Comparison of ENCODE assay signal across 13 mouse cellular contexts in the genomic region with DNA sequence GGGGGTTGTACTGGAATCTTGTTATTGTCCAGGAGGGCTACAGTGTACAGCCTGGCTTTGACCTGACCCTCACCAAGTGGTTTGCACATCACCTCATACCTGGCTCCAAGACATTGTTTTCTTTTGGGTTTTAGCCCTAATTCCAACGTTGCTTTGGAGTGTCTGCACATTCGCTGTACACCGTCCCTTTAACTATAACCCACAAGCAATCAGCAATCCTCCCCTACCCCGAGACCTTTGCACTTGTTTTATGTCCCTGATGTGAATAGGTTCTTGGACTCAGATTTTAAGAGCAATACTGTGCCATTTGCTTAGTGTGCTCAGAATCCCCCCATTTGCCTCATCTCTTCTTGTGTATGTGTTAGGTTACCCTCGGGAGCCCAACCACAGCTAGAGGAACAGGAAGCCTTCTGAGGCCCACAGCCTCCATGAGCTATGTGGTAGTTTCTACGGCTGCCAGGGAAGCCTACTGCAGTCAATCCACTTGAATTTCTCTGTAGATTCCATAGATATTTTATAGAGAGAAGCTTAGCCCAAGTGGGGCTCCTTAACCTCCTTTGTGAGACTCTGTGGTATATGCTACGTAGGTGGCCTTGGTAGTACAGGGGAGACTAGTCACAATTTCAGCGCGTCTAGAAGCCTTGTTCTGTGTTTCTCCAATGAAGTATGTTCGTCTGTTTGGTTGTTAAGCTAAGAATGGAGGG.
DNase-seq lines count a peak whose midpoint lies in the region; ATAC-seq and TF ChIP-seq lines count a peak whose summit lies in the region.
"Had no signal": no experiment of that assay in that cellular context is flagged by ENCODE, and none has a peak within 500 bp of the region (broad histone marks: within the 10 kb centered on the region; RNA-seq: fewer than 3 reads in every experiment).

No protein-coding gene starts in this region.

- H3K9me3 ChIP-seq in heart, embryonic 11.5 days (replicated peaks; ENCODE audit: control insufficient read depth, low read length), result no peaks in the 10 kb centered on the region
- no peaks in the 10 kb centered on the region for H3K9me3 ChIP-seq in midbrain, embryonic 13.5 days
- no peaks in the 10 kb centered on the region for H3K9me3 ChIP-seq in midbrain, embryonic 10.5 days (replicated peaks)
- H3K9me3 ChIP-seq in hindbrain, embryonic 14.5 days (ENCODE audit: control insufficient read depth, low read length), result no peaks in the 10 kb centered on the region

- intact Hi-C loops in heart, postnatal 25 days (cut with DNase I), result no loop called here

- H3K27ac ChIP-seq in heart, embryonic 11.5 days (ENCODE audit: low read depth, low read length), result peak overlapping the region; percentile 24; the same call in 1 of the 2 replicates
- H3K27ac ChIP-seq in midbrain, embryonic 13.5 days, result peak overlapping the region; percentile 35; the same call in 1 of the 2 replicates
- H3K27ac ChIP-seq in midbrain, embryonic 10.5 days (replicated peaks), result no peak overlapping the region
- peak overlapping the region; percentile 74 for H3K27ac ChIP-seq in hindbrain, embryonic 14.5 days
- H3K27ac ChIP-seq in olfactory bulb, adult 2 months (ENCODE audit: insufficient read depth, low read depth, low read length), result peak overlapping the region; percentile 33

- no peak for TF ChIP-seq CTCF in olfactory bulb, adult 2 months (IDR thresholded peaks at IDR 0.05; ENCODE audit: insufficient read depth, low read depth, low read length)

- no peak overlapping the region for H3K4me2 ChIP-seq in heart, embryonic 11.5 days
- no peak overlapping the region for H3K4me2 ChIP-seq in midbrain, embryonic 13.5 days (replicated peaks)
- no peak overlapping the region for H3K4me2 ChIP-seq in hindbrain, embryonic 14.5 days (replicated peaks)
- H3K4me2 ChIP-seq: liver, embryonic 11.5 days had no signal

- no peak for TF ChIP-seq POLR2A in olfactory bulb, adult 2 months (IDR thresholded peaks at IDR 0.05; ENCODE audit: insufficient read depth, low read depth, low read length)

- no peak for ATAC-seq in heart, embryonic 11.5 days (replicated peaks; ENCODE audit: insufficient number of reproducible peaks, low FRiP score, low TSS enrichment)
- no peak for ATAC-seq in midbrain, embryonic 13.5 days
- no peak for ATAC-seq in hindbrain, embryonic 14.5 days (ENCODE audit: low FRiP score)

- WGBS in heart, embryonic 11.5 days (ENCODE audit: insufficient replicate concordance), result 68% methylated on average over 10 of the region's 10 CpGs
- WGBS in midbrain, embryonic 13.5 days, result 75% methylated on average over 10 of the region's 10 CpGs
- WGBS in midbrain, embryonic 10.5 days, result 86% methylated on average over 10 of the region's 10 CpGs
- 74% methylated on average over 10 of the region's 10 CpGs for WGBS in hindbrain, embryonic 14.5 days
- 70% methylated on average over 10 of the region's 10 CpGs for WGBS in olfactory bulb, adult 2 months

- H3K4me3 ChIP-seq in heart, embryonic 11.5 days (ENCODE audit: low read depth, low read length), result no peak overlapping the region
- no peak overlapping the region for H3K4me3 ChIP-seq in midbrain, embryonic 13.5 days (replicated peaks)
- H3K4me3 ChIP-seq in midbrain, embryonic 10.5 days, result no peak overlapping the region
- no peak overlapping the region for H3K4me3 ChIP-seq in hindbrain, embryonic 14.5 days (replicated peaks; ENCODE audit: low read length)
- no peak overlapping the region for H3K4me3 ChIP-seq in olfactory bulb, adult 2 months (ENCODE audit: insufficient read depth, low read depth, low read length)
- H3K4me3 ChIP-seq: erythroblast, embryonic 14.5 days; heart, adult 2 months had no signal

- H3K27me3 ChIP-seq in heart, embryonic 11.5 days (ENCODE audit: control insufficient read depth, insufficient read depth, low read length), result no peaks in the 10 kb centered on the region
- H3K27me3 ChIP-seq in midbrain, embryonic 13.5 days, result no peaks in the 10 kb centered on the region
- no peaks in the 10 kb centered on the region for H3K27me3 ChIP-seq in midbrain, embryonic 10.5 days (ENCODE audit: low read depth, poor library complexity, severe bottlenecking)
- H3K27me3 ChIP-seq in hindbrain, embryonic 14.5 days (ENCODE audit: control insufficient read depth, insufficient read depth, low read length), result no peaks in the 10 kb centered on the region

- H3K36me3 ChIP-seq in heart, embryonic 11.5 days (ENCODE audit: control insufficient read depth, insufficient read depth, low read length), result no peaks in the 10 kb centered on the region
- H3K36me3 ChIP-seq in midbrain, embryonic 13.5 days, result no peaks in the 10 kb centered on the region
- no peaks in the 10 kb centered on the region for H3K36me3 ChIP-seq in midbrain, embryonic 10.5 days
- H3K36me3 ChIP-seq in hindbrain, embryonic 14.5 days (replicated peaks; ENCODE audit: control insufficient read depth, insufficient read depth), result no peaks in the 10 kb centered on the region

- peaks cover 53% of the 10 kb centered on the region for H3K4me1 ChIP-seq in heart, embryonic 11.5 days (ENCODE audit: control insufficient read depth, insufficient read depth, low read length)
- peaks cover 32% of the 10 kb centered on the region for H3K4me1 ChIP-seq in midbrain, embryonic 13.5 days (replicated peaks)
- H3K4me1 ChIP-seq in midbrain, embryonic 10.5 days, result peaks cover 66% of the 10 kb centered on the region
- peaks cover 17% of the 10 kb centered on the region for H3K4me1 ChIP-seq in hindbrain, embryonic 14.5 days (replicated peaks; ENCODE audit: control insufficient read depth, insufficient read depth, low read length)
- peaks cover 33% of the 10 kb centered on the region for H3K4me1 ChIP-seq in olfactory bulb, adult 2 months (ENCODE audit: control insufficient read depth, insufficient read depth, low read length)

- DNase-seq in heart, postnatal 25 days (ENCODE audit: low spot score), result no peak
- DNase-seq in midbrain, embryonic 10.5 days (ENCODE audit: low spot score), result no peak
- DNase-seq in hindbrain, embryonic 14.5 days (ENCODE audit: low spot score), result no peak
- DNase-seq in MN1 (ENCODE audit: low spot score), result no peak
- DNase-seq in layer of hippocampus, adult 11-12 months (ENCODE audit: low spot score), result no peak
- DNase-seq: cerebellum, adult 11-12 months; right cerebral cortex, postnatal 25 days had no signal

- no peak overlapping the region for H3K9ac ChIP-seq in heart, embryonic 11.5 days (ENCODE audit: low read depth, low read length)
- H3K9ac ChIP-seq in midbrain, embryonic 13.5 days (replicated peaks), result no peak overlapping the region
- H3K9ac ChIP-seq in hindbrain, embryonic 14.5 days, result no peak overlapping the region
